Mouse (Mus musculus): ENCODE data around the gene Midn.

The Midn gene

DNA sequence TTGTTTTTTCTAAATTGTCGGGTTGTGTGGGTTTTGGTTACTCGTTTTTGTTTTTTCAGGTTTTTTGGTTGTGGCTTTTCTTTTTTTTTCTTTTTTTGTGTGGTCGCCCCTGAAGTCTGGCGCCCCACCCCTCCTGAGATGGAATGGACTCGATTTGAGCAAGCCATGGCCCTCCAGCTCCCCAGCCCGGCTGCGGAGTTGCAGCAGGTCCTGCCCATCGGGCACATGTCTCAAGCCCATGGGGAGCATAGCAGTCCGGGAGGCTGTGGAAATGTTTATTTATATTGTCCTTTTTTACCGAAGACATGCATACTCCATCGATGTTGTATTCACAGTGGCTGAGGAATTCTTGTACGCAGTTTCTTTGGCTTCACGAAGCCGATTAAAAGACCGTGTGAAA lies 23.2 kb downstream of the Midn start:
- no peak for DNase-seq (ENCODE audit: low spot score)

DNA sequence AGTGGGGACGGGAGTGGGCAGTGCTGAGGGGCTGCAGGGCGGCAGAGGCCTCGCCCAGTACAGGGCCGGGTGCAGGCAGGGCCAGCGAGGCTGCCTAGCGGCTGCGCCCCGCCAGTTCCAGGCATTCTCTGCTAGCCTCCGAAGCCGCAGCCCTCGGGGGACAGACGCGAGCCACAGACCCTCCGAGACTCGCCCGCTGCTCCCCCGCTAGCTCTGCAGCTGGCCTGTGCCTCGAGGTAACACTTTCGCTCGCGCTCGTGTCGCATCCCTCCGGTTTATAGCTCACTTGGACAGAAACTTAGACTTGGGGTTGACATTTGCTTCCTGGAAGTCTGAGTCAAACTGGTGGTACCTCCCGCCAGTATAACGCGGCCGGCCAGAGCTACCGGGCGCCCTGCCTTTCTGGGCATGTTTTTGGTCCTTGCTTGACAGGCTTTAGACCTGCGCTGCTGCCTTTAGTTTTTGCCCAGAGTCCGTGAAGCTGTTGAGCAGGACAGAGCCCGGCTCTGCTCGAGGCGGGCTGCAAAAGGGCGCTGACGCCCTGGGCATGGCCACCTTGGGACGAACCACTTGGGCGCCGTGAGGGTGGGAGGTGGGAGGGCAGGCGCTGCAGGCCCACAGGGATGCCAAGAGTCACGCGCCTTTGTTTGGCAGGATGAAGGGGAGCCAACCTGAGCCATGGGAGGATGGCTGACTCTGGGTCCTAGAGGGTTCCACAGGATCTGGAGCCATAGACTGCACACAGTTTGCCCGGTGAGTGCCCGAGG lies 23.9 kb downstream of the Midn start:
- no peak for DNase-seq (ENCODE audit: low spot score)

GRCm38 (mm10) chr10:80172527-80173292 lies 24.6 kb downstream of the Midn start, which contains the start of gene 1600002K03Rik:
Gene 1600002K03Rik, plus strand, starts transcription at chr10:80172944.
- peak; percentile 86 for DNase-seq (ENCODE audit: low spot score)

GRCm38 (mm10) chr10:80173358-80173757 lies 25.3 kb downstream of the Midn start:
- no peak for DNase-seq (ENCODE audit: low spot score)

DNA sequence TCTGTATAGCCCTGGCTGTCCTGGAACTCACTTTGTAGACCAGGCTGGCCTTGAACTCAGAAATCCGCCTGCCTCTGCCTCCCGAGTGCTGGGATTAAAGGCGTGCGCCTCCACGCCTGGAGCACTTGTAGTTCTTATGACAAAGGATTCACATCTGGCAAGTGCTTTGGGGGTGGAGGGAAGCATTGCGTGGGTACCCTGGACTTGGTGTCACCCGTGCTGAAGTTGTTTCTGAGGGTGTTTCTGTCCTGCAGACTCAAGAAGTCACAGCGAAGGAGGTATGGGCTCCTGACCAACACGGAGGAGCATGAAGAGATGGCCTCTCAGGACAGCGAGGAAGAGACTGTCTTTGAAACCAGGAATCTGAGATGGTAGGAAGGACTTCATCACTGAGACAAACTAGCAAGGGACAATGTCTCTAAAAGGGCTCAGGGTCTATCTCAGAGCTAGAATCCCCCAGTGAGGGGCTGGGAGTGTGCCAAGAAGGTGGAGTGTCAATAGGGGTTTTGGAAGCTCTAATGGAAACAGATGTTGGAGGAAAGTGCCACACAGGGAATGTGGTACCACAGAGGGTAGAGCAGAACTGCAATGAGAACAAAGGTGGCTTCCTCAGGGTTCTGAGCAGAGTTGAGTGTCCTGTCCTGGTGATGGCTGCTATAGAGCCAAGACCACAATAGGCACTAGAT lies 26.0 kb downstream of the Midn start:
- DNase-seq (ENCODE audit: low spot score): no peak

GRCm38 (mm10) chr10:80174705-80175104 lies 26.6 kb downstream of the Midn start:
- peak; percentile 76 for DNase-seq (ENCODE audit: low spot score)

- peak; percentile 56 for DNase-seq (ENCODE audit: low spot score)
Observed at GRCm38 (mm10) chr10:80175536-80176269, 27.6 kb downstream of the Midn start.

DNA sequence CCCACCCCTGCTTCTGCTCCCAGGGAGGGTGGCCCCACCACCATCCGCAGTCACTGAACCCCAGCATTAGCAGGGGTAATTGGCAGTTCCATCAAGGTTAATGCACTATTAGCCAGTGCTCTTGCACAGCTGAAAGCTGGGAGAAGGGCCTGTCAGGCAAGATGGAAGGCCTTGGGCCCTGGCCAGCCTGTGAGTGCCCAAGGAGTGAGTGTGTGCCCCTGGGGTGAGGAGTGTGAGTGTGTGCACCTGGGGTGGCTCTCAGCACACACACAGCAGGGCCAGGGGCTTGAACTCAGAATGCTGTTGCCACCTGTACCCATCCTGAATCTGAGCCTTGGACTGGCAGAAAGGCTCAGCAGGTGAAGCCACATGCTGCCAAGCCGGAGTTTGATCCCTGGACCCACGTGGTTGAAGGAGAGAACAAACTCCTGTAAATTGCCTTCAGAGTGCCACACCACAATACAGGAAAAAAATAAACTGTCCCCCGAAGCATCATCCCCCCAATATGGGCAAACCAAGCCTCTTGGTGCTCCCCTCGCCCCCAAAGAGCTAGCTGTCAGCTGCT lies 28.3 kb downstream of the Midn start:
- DNase-seq (ENCODE audit: low spot score): no peak

DNA sequence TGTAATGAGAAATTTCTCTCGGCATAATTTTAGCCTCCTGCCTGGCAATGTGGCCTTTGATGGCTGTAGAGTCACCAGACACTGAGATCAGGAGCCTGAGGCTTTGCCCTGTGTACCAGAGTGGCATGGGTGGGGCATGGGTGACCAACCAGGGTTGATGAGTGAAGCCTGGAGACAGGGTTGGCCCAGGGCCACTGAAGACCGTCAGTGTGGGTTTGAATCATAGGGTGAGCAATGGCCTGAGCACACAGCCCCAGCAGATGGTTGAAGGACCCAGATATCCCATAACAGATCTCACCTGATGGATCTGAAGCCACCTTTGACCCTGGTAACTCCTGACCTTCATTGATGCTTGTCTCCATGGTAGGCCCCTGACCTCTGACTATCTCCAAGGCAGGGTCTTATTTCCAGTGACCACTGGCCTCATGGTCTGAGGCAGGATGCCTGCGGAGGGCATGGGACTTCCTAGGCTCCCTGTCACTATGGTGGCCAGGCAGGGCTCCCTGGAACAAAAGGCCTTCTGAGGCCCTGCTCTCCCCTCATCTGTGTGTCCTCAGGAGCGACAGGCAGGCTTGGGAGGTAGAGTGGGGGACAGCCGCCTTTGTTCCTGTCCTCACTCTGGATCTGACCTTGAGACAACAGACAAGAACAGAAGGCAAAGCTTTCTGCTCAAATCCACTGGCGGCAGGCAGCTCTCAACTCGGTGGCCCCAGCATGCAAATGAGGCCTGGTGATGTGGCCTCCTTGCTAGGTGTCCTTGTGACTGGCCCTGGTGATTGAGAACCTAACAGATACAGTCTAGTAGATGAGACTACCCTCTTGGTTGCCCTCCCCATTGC lies 29.6 kb downstream of the Midn start:
- DNase-seq (ENCODE audit: low spot score): peak; percentile 65

- peak; percentile 61 for DNase-seq (ENCODE audit: low spot score)
Observed at GRCm38 (mm10) chr10:80179068-80180051, 31.3 kb downstream of the Midn start, which contains the start of gene Efna2. Gene Efna2, plus strand, starts transcription at chr10:80179482.

GRCm38 (mm10) chr10:80180288-80180687 lies 32.2 kb downstream of the Midn start:
- no peak for DNase-seq (ENCODE audit: low spot score)

DNA sequence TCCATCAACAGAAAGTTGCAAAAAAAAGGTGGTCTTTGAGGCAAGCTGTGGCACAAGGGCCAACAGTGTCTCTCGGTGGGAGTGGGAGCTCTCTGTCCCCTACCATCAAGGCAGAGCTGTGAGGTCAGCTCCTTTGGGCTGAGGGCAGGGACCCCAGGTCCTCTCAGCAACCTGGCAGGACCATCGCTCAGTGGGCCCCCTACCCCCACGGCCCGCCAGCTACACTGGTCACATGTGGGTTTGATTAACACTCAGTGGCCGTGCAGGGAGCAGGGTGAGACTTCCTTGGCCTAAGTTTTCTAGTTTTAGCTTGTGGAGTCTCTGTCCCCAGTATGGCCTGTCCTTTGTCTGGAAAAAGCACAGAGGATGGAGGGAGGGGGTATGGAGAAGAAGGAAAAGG lies 32.8 kb downstream of the Midn start:
- no peak for DNase-seq (ENCODE audit: low spot score)

DNA sequence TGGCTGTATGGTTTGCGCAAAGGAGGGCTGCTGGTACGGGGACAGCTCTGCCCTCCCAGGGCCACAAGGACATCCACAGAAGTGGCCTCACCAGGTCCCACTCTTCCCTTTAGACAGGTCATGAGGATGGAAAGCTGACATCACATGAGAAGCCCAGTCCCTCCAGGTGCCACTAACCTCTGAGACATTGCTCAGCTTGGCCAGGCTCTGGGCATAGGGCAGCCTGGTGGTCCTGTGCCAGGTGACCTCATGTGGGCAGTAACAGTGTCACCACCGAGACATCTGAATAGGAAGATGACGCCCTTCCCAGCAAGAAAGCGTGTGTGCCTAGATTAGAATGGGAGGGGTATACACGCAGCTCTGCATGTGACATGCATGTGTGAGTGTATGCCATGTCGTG lies 34.5 kb downstream of the Midn start:
- no peak for DNase-seq (ENCODE audit: low spot score)

DNA sequence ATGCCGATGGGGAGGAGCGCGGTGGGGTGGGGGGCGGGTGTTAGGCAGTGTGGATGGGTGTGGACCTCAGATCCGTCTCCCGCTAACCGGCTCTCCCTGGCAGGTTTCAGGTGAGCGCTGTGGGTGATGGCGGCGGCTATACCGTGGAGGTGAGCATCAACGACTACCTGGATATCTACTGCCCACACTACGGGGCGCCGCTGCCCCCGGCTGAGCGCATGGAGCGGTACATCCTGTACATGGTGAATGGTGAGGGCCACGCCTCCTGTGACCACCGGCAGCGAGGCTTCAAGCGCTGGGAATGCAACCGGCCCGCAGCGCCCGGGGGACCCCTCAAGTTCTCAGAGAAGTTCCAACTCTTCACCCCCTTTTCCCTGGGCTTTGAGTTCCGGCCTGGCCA lies 38.6 kb downstream of the Midn start:
- DNase-seq (ENCODE audit: low spot score): no peak

- no peak for DNase-seq (ENCODE audit: low spot score)
Observed at GRCm38 (mm10) chr10:80187739-80188138, 39.7 kb downstream of the Midn start.

GRCm38 (mm10) chr10:80188453-80189024 lies 40.5 kb downstream of the Midn start:
- DNase-seq (ENCODE audit: low spot score): no peak

GRCm38 (mm10) chr10:80189999-80190398 lies 41.9 kb downstream of the Midn start:
- no peak for DNase-seq (ENCODE audit: low spot score)

- peak; percentile 75 for DNase-seq (ENCODE audit: low spot score)
Observed at GRCm38 (mm10) chr10:80190491-80191051, 42.5 kb downstream of the Midn start.

DNA sequence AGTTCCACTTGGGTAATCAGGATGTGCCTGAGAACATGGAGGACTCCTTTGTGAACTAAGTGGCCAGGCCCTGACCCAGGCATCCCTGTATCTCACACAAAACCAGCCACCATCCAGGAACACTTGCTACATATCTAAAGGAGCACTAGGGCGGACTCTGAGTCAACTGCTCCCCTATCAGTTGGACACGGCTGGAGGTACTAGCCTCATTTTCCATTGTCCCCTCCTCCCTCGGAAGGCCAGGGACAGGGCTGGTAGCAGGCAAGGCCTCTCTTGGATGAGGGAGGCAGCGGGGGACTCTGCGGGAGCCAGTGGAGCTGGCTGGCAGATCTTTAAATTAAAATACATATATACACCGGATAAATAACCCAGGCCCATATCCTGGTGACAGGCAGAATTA lies 45.9 kb downstream of the Midn start:
- no peak for DNase-seq (ENCODE audit: low spot score)

Measured in MN1 (cell line).